Mouse (Mus musculus): ENCODE data around the gene AC109138.7.

The AC109138.7 gene

GRCm38 (mm10) chr19:4217140-4217539 lies 3.0 kb downstream of the AC109138.7 start:
- DNase-seq (ENCODE audit: low spot score in 2 of 2): no peak

- no peak for DNase-seq (ENCODE audit: low spot score in 2 of 2)
Measured at GRCm38 (mm10) chr19:4217855-4218254, 3.7 kb downstream of the AC109138.7 start.

GRCm38 (mm10) chr19:4218293-4218692 lies 4.1 kb downstream of the AC109138.7 start:
- DNase-seq (ENCODE audit: low spot score in 2 of 2): no peak

- DNase-seq (ENCODE audit: low spot score in 2 of 2): no peak
Measured at GRCm38 (mm10) chr19:4218784-4219183, 4.6 kb downstream of the AC109138.7 start.

- DNase-seq (ENCODE audit: low spot score in 2 of 2): no peak
Measured at GRCm38 (mm10) chr19:4219943-4220342, 5.8 kb downstream of the AC109138.7 start.

GRCm38 (mm10) chr19:4220416-4220815 lies 6.3 kb downstream of the AC109138.7 start:
- DNase-seq (ENCODE audit: low spot score in 2 of 2): no peak

GRCm38 (mm10) chr19:4220957-4221743 lies 7.0 kb downstream of the AC109138.7 start:
- no peak for DNase-seq (ENCODE audit: low spot score in 2 of 2)

- no peak for DNase-seq (ENCODE audit: low spot score in 2 of 2)
Measured at GRCm38 (mm10) chr19:4222165-4222564, 8.0 kb downstream of the AC109138.7 start.

GRCm38 (mm10) chr19:4226779-4227178 lies 12.6 kb downstream of the AC109138.7 start:
- no peak for DNase-seq (ENCODE audit: low spot score in 2 of 2)

GRCm38 (mm10) chr19:4227446-4227845 lies 13.3 kb downstream of the AC109138.7 start:
- no peak for DNase-seq (ENCODE audit: low spot score in 2 of 2)

GRCm38 (mm10) chr19:4227894-4228678 lies 13.9 kb downstream of the AC109138.7 start:
- DNase-seq (ENCODE audit: low spot score in 2 of 2): peak; percentile 70 to 73

GRCm38 (mm10) chr19:4228891-4229290 lies 14.7 kb downstream of the AC109138.7 start:
- DNase-seq (ENCODE audit: low spot score in 2 of 2): no peak

GRCm38 (mm10) chr19:4229451-4230076 lies 15.4 kb downstream of the AC109138.7 start:
- DNase-seq (ENCODE audit: low spot score in 2 of 2): no peak

- peak in 1 of 2 experiments; percentile 43 for DNase-seq (ENCODE audit: low spot score in 2 of 2)
Measured at GRCm38 (mm10) chr19:4230415-4230814, 16.3 kb downstream of the AC109138.7 start.

- DNase-seq (ENCODE audit: low spot score in 2 of 2): peak; percentile 97 to 98
Measured at GRCm38 (mm10) chr19:4231253-4232185, 17.4 kb downstream of the AC109138.7 start, which contains the start of gene Pold4. Gene Pold4, plus strand, starts transcription at chr19:4231899.

- no peak for DNase-seq (ENCODE audit: low spot score in 2 of 2)
Measured at GRCm38 (mm10) chr19:4232186-4232572, 18.0 kb downstream of the AC109138.7 start.

GRCm38 (mm10) chr19:4232651-4233050 lies 18.5 kb downstream of the AC109138.7 start:
- DNase-seq (ENCODE audit: low spot score in 2 of 2): no peak

- no peak for DNase-seq (ENCODE audit: low spot score in 2 of 2)
Measured at GRCm38 (mm10) chr19:4234548-4234947, 20.4 kb downstream of the AC109138.7 start.

GRCm38 (mm10) chr19:4240247-4240668 lies 26.1 kb downstream of the AC109138.7 start:
- no peak for DNase-seq (ENCODE audit: low spot score in 2 of 2)

GRCm38 (mm10) chr19:4242416-4242815 lies 28.3 kb downstream of the AC109138.7 start:
- no peak for DNase-seq (ENCODE audit: low spot score in 2 of 2)

- DNase-seq (ENCODE audit: low spot score in 2 of 2): no peak
Measured at GRCm38 (mm10) chr19:4244775-4245174, 30.6 kb downstream of the AC109138.7 start.
